Mouse (Mus musculus): ENCODE data around the gene Ube2q2. TPM values are rescaled to one million over a fixed set of nuclear protein-coding genes. Genes with fewer than 3 reads are reported as not detected.

Gene Ube2q2
- polyA plus RNA-seq, 1 experiment from 2014 or later = 37.3 TPM

DNA sequence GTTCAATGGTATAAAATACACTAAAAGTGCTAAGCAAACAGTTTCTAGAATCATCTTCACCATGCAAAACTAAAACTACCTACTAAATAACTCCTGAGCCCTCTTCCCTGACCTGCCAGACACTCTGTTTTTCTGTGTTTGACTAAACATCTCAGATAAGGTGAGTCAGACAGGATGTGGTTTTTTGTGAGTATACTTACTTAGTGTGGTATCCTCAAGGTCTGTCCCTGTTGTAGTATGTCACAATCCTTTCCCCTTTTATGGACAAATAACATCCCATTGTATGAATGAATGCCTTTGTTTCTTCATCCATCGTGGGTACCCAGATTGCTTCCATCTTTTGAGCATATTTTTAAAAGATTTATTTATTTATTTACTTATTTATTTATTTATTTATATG lies 22.4 kb upstream of the Ube2q2 start:
- Histone ChIP-seq H3K9ac (no peak overlapping the region), H3K27ac (ENCODE audit: poor library complexity, severe bottlenecking) (no peak overlapping the region), H3K4me2 (no peak overlapping the region), H3K9me3 (replicated peaks) (no peaks in the 10 kb centered on the region), H3K4me3 (no peak overlapping the region), H3K27me3 (replicated peaks) (no peaks in the 10 kb centered on the region), H3K4me1 (replicated peaks) (no peaks in the 10 kb centered on the region), H3K36me3 (no peaks in the 10 kb centered on the region)
- 81% methylated on average over 1 of the region's 1 CpGs for WGBS
- ATAC-seq (ENCODE audit: insufficient number of reproducible peaks, low FRiP score) = no peak

DNA sequence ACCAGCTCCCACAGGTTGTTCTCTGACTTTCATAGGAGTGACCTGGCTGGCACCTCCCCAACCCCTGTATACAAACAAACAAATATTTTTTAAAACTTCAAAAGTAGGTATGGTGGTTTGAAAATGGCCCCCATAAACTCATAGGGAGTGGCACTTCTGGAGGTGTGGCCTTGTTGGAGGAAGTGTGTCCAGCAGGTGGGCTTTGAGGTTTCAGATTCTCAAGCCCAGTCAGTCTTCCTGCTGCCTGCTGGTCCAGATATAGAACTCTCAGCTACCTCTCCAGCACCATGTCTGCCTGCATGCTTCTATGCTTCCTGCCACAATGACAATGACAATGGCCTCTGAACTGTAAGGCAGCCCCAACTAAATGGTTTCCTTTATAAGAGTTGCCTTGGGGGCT lies 16.8 kb upstream of the Ube2q2 start:
- Histone ChIP-seq H3K4me1 (replicated peaks) (peaks cover 8% of the 10 kb centered on the region), H3K27ac (ENCODE audit: poor library complexity, severe bottlenecking) (no peak overlapping the region), H3K4me2 (no peak overlapping the region), H3K9ac (no peak overlapping the region), H3K4me3 (no peak overlapping the region), H3K36me3 (no peaks in the 10 kb centered on the region), H3K9me3 (replicated peaks) (no peaks in the 10 kb centered on the region), H3K27me3 (replicated peaks) (no peaks in the 10 kb centered on the region)
- no peak for ATAC-seq (ENCODE audit: insufficient number of reproducible peaks, low FRiP score)

DNA sequence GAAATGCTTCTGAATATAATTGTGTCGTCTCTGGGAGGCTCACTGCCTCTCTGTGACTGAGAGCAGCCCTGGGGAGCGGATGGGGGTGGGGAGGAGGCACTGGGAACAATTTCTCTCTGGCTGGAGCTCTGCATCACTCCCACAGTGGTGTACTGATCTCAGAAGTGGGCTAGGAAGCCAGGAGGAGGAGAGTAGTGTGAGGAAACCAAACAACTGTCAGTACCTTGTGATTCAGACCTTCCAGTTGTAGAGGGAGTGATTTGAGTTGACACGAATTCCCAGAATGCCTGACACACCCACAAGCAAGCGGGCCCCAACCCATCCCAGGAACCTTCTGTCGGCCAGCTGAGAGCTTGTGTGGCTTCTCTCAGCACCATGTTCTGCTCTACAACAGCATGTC lies 12.1 kb upstream of the Ube2q2 start:
- 13% methylated on average over 5 of the region's 5 CpGs for WGBS
- no peak overlapping the region for H3K9ac ChIP-seq
- H3K27me3 ChIP-seq (replicated peaks) = no peaks in the 10 kb centered on the region
- H3K27ac ChIP-seq (ENCODE audit: poor library complexity, severe bottlenecking) = no peak overlapping the region
- no peak overlapping the region for H3K4me3 ChIP-seq
- no peaks in the 10 kb centered on the region for H3K36me3 ChIP-seq
- H3K9me3 ChIP-seq (replicated peaks) = no peaks in the 10 kb centered on the region
- ATAC-seq (ENCODE audit: insufficient number of reproducible peaks, low FRiP score) = no peak
- H3K4me1 ChIP-seq (replicated peaks) = peaks cover 18% of the 10 kb centered on the region
- 0 out of 2 replicates have a peak overlapping the region, but pooled peaks have one; percentile 1 for H3K4me2 ChIP-seq

DNA sequence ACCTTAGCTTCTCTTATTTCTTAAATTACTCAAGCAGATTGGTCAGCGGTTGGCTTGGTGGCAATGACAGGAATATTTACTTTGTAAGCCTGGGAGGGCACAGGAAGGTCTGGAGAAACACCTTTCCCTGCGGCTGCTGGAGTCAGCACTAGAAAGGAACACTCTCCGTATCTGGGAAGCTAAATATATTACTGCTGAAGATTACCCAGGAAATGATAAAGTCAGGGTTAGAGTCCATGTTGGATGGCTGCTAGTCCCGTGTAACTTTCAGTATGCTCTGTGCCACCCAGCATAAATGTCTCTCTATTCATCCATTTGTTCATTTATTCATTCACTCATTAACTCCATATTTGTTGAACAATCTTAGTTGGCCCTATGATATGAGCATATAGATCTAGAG lies 11.5 kb upstream of the Ube2q2 start:
- Histone ChIP-seq H3K9me3 (replicated peaks) (no peaks in the 10 kb centered on the region), H3K9ac (no peak overlapping the region), H3K4me1 (replicated peaks) (peaks cover 18% of the 10 kb centered on the region), H3K4me3 (no peak overlapping the region), H3K27ac (ENCODE audit: poor library complexity, severe bottlenecking) (no peak overlapping the region; the same call in 1 of the 2 replicates), H3K27me3 (replicated peaks) (no peaks in the 10 kb centered on the region), H3K36me3 (no peaks in the 10 kb centered on the region), H3K4me2 (0 out of 2 replicates have a peak overlapping the region, but pooled peaks have one; percentile 1)
- 34% methylated on average over 4 of the region's 4 CpGs for WGBS
- ATAC-seq (ENCODE audit: insufficient number of reproducible peaks, low FRiP score) = no peak

DNA sequence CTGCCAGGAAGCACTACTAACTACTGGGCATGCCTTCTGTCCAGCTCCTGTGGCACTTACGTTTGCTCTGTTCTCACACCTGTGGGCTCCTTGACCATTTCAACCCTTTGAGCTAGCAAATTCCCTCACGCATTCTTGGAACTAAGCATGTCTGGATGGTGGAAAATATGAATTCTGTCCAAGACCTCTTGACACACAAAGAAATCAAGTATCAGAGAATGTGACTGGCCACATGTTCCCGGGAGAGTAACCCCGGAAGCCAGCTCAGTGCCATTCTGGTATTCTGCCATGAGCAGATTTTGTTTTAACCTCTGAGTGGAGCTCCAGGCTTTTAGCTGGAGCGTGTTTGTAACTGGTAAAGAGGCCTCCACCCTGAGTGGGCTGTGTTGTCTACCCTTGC lies 8.7 kb upstream of the Ube2q2 start:
- Histone ChIP-seq H3K4me2 (no peak overlapping the region), H3K4me1 (replicated peaks) (peaks cover 22% of the 10 kb centered on the region), H3K9ac (no peak overlapping the region), H3K27ac (ENCODE audit: poor library complexity, severe bottlenecking) (no peak overlapping the region), H3K27me3 (replicated peaks) (no peaks in the 10 kb centered on the region), H3K4me3 (no peak overlapping the region), H3K36me3 (no peaks in the 10 kb centered on the region), H3K9me3 (replicated peaks) (no peaks in the 10 kb centered on the region)
- ATAC-seq (ENCODE audit: insufficient number of reproducible peaks, low FRiP score) = no peak
- WGBS = 63% methylated on average over 5 of the region's 5 CpGs

DNA sequence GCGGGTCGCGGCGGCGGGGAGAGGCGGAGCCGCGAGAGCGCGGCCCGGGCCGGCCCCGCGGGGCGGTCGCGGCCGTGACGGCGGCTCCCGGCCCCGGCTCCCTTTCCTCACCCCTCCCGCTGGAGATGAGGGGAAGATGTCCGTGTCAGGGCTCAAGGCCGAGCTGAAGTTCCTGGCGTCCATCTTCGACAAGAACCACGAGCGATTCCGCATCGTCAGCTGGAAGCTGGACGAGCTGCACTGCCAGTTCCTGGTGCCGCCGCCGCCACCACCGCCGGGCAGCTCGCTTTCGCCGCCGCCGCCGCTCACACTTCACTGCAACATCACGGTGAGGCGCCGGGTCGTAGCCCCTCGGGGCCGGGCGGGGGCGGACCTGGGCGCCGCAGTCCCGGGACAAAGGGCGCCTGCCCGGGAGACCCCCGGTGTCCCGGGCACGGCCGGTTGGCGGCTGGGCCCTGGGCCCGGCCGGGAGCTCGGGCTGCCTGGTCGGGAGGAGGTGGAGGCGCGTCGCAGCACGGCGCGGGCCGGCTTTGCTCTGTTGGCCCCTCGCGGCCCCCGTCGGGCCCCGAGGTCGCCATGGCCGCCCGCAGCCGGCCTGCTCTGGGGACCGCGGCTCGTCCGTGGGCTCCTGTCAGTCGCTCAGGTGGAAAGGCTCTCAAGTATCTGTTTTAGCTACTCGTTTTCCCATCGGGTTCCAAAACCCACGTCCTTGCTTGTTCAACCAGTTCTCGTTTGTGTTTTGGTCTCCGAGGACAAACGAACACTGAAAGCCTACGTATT lies 1.0 kb downstream of the Ube2q2 start:
- ATAC-seq (ENCODE audit: insufficient number of reproducible peaks, low FRiP score) = peak; percentile 79
- peak overlapping the region; percentile 83 for H3K4me2 ChIP-seq
- peak overlapping the region; percentile 91 for H3K9ac ChIP-seq
- H3K27me3 ChIP-seq (replicated peaks) = no peaks in the 10 kb centered on the region
- WGBS = under 1% methylated on average over 88 of the region's 93 CpGs
- peak overlapping the region; percentile 86 for H3K4me3 ChIP-seq
- no peaks in the 10 kb centered on the region; the same call in 1 of the 2 replicates for H3K36me3 ChIP-seq
- peak overlapping the region; percentile 80 for H3K27ac ChIP-seq (ENCODE audit: poor library complexity, severe bottlenecking)
- H3K9me3 ChIP-seq (replicated peaks) = no peaks in the 10 kb centered on the region
- peaks cover 23% of the 10 kb centered on the region for H3K4me1 ChIP-seq (replicated peaks)

DNA sequence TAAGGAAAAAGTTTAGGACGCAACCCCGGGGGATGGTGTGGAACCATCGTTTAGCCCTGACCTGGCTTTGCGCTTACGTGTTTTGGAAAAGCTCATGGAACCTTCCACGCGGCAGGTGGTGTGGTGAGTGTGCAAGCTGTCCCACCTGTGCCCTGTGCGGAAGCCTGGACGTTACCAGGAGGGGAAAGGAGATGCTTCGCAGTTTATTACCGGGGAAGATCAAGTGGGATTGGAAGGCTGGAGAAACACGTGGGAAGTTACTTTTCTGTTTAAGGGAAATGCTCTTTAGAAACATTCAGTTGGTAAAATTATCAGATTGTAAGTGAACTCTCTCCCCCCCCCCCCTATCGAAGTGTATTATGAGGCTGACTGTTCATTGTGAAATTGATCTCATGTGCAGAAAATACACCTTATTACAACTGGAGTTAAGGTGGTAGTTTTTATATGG lies 1.6 kb downstream of the Ube2q2 start:
- peak overlapping the region; percentile 80; the same call in 1 of the 2 replicates for H3K27ac ChIP-seq (ENCODE audit: poor library complexity, severe bottlenecking)
- no peaks in the 10 kb centered on the region for H3K9me3 ChIP-seq (replicated peaks)
- 2% methylated on average over 13 of the region's 13 CpGs for WGBS
- H3K4me1 ChIP-seq (replicated peaks) = peaks cover 23% of the 10 kb centered on the region
- H3K9ac ChIP-seq = peak overlapping the region; percentile 91
- no peaks in the 10 kb centered on the region; the same call in 1 of the 2 replicates for H3K36me3 ChIP-seq
- H3K4me3 ChIP-seq = peak overlapping the region; percentile 86
- H3K4me2 ChIP-seq = peak overlapping the region; percentile 83
- H3K27me3 ChIP-seq (replicated peaks) = no peaks in the 10 kb centered on the region
- ATAC-seq (ENCODE audit: insufficient number of reproducible peaks, low FRiP score) = no peak

DNA sequence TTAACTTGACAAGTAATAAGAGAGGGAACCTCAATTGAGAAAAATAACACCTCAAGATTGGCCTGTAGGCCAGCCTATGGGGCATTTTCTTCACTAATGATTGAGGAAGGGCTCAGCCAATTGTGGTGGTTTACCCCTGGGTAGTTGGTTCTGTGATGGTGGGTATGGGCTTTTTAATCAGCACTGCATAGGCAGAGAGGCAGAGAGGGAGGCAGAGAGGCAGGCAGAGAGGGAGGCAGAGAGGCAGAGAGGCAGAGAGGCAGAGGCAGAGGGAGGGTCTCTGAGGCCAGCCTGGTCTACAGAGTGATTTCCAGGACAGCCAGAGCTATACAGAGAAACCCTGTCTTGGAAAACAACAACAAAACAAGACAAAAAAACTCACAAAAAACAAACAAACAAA lies 2.4 kb downstream of the Ube2q2 start:
- Histone ChIP-seq H3K9ac (peak overlapping the region; percentile 56; the same call in 1 of the 2 replicates), H3K4me3 (peak overlapping the region; percentile 86), H3K36me3 (no peaks in the 10 kb centered on the region; the same call in 1 of the 2 replicates), H3K4me2 (peak overlapping the region; percentile 83), H3K27me3 (replicated peaks) (no peaks in the 10 kb centered on the region), H3K4me1 (replicated peaks) (peaks cover 23% of the 10 kb centered on the region), H3K9me3 (replicated peaks) (no peaks in the 10 kb centered on the region), H3K27ac (ENCODE audit: poor library complexity, severe bottlenecking) (no peak overlapping the region)
- no peak for ATAC-seq (ENCODE audit: insufficient number of reproducible peaks, low FRiP score)

DNA sequence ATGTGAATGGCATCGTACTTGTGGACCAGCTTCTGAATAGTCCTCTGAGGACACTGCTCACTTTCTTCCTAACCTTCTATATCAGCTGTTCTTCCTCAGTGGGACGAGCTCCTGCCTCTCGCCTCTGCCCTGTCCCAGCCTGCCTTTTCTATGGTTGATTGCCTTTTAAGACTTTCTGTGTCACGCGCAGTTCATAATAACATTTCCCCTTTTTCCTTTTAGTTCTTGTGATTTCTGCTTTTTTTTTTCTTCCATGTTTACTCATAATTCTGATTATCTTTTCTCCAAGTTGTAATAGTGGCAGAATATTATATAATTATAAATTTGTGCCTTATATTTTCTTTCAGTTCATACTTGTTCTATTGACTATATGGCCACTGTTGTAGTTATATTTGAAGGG lies 4.3 kb downstream of the Ube2q2 start:
- H3K4me3 ChIP-seq = no peak overlapping the region
- no peak overlapping the region for H3K4me2 ChIP-seq
- no peak overlapping the region for H3K27ac ChIP-seq (ENCODE audit: poor library complexity, severe bottlenecking)
- no peak overlapping the region for H3K9ac ChIP-seq
- 87% methylated on average over 5 of the region's 5 CpGs for WGBS
- no peaks in the 10 kb centered on the region for H3K9me3 ChIP-seq (replicated peaks)
- no peaks in the 10 kb centered on the region; the same call in 1 of the 2 replicates for H3K36me3 ChIP-seq
- peaks cover 23% of the 10 kb centered on the region for H3K4me1 ChIP-seq (replicated peaks)
- no peaks in the 10 kb centered on the region for H3K27me3 ChIP-seq (replicated peaks)
- ATAC-seq (ENCODE audit: insufficient number of reproducible peaks, low FRiP score) = no peak

DNA sequence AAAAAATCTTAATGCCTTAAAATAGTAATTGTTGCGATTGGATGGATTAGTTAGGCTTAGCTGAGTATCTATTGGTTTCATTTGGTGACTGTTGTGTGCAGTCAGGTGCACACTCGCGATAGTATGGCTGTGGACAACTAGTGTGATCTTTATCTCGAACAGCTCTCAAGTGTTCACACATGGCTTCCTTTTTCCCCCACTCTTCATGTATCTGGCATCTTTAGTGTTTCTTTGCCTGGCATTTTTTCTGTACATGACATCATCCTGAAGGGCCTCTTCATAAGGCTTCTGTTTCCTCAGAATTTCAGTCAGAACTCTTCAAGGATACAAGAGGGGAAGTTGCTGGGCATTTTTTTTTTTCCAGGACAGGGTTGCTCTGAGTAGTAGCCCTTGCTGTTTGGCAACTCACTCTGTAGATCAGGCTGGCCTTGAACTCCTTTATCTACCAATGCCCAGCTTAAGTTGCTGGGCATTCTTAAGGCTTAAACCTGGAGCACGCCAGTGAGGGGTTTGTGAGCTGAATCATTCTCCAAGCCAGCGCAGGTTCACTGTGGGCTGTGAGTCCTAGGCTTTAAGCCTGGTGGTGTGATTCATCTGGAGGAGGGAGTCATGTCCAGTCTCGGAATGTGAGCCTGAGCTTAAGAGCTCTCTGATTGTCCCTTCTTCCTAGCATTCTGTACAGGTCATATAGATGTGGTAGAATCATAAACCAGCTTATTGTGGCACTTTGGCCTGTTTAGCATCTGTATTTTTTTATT lies 22.2 kb downstream of the Ube2q2 start:
- Histone ChIP-seq H3K9ac (no peak overlapping the region), H3K4me3 (no peak overlapping the region), H3K36me3 (peaks cover 16% of the 10 kb centered on the region), H3K4me1 (replicated peaks) (peaks cover 10% of the 10 kb centered on the region; the same call in 1 of the 2 replicates), H3K4me2 (no peak overlapping the region), H3K9me3 (replicated peaks) (no peaks in the 10 kb centered on the region), H3K27me3 (replicated peaks) (no peaks in the 10 kb centered on the region), H3K27ac (ENCODE audit: poor library complexity, severe bottlenecking) (no peak overlapping the region)
- ATAC-seq (ENCODE audit: insufficient number of reproducible peaks, low FRiP score) = no peak
- 71% methylated on average over 7 of the region's 7 CpGs for WGBS

DNA sequence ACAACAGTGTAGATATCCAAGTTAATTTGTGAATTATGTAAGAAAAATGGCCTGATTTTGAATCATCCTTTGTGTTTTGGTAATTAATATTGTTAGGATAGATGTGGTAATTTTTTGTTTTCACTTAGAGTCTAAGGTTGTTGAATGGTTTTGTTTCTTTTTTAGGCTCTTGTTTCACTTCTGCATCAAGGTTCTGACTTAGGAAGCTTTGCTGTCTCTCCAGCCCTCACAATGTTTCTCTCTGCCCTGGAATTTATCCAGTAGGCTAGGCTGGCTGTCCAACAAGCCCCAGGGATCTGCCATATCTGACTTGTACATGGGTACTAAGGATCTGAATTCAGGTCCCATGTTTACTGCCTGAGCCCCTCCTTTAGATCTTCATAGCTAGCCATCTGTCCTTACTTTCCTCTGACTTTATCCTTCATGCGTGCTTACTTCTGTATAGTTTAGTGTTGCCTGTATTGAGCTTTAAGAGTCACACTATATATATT lies 23.6 kb downstream of the Ube2q2 start:
- H3K27me3 ChIP-seq (replicated peaks) = no peaks in the 10 kb centered on the region
- no peak for ATAC-seq (ENCODE audit: insufficient number of reproducible peaks, low FRiP score)
- no peaks in the 10 kb centered on the region for H3K9me3 ChIP-seq (replicated peaks)
- peaks cover 10% of the 10 kb centered on the region; the same call in 1 of the 2 replicates for H3K4me1 ChIP-seq (replicated peaks)
- H3K9ac ChIP-seq = no peak overlapping the region
- WGBS = 98% methylated on average over 1 of the region's 1 CpGs
- no peak overlapping the region for H3K4me3 ChIP-seq
- H3K27ac ChIP-seq (ENCODE audit: poor library complexity, severe bottlenecking) = no peak overlapping the region
- H3K36me3 ChIP-seq = peaks cover 14% of the 10 kb centered on the region
- H3K4me2 ChIP-seq = no peak overlapping the region

Data from heart, embryonic 12.5 days (tissue).